Mouse (Mus musculus) embryonic fibroblast, embryonic 13.5 days (primary cell): ENCODE measurements around the gene Sorcs2.

Experiments
- CTCF ChIP-seq: IDR thresholded peaks from 2 replicates; pipeline ENCODE4 v1.5.1; 2011; ENCODE audit warnings: mild to moderate bottlenecking, control low read depth, low read length, moderate library complexity, borderline replicate concordance; ENCODE audit not compliant: insufficient read depth
- POLR2A ChIP-seq: IDR thresholded peaks from 2 replicates; pipeline ENCODE4 v1.6.1; 2011; ENCODE audit warnings: low read depth, mild to moderate bottlenecking, control low read depth, low read length, moderate library complexity

DNA sequence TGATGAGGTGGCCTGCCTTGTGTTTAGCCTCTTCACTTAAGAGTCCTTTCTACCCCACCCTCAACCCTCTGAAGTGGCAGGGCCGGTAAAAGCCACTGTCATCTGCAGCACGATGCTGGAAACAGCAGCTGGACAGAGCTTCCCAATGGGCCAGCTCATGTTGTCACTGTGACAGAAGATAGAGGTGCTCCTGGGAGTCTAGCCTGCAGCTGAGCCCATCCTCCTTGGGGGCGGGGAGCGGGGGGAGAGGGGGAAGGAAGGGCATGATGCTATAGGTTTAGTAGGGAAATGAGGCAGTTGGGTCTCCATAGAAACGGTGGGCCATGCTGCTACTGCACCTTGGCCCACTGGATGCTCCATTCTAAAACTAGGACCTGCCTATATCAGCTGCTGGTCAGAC is 279.9 kb downstream of the Sorcs2 start:
- no peak for TF ChIP-seq CTCF
- no peak for TF ChIP-seq POLR2A
